Mouse (Mus musculus) thymus, adult 2 months (tissue): Measurements from ENCODE around the gene B230217C12Rik. TPM values are rescaled to one million over a fixed set of nuclear protein-coding genes. Genes with fewer than 3 reads are reported as not detected.

Experiments used
- DNase-seq: peaks from one replicate; pipeline ENCODE4 v3.0.0; 2021
- H3K27ac ChIP-seq: fragments of 200-500 bp; 2 replicates; pipeline ENCODE4 v1.5.1; 2012; ENCODE audit warnings: low read length, control low read depth; ENCODE audit not compliant: control insufficient read depth, insufficient read depth
- H3K27me3 ChIP-seq: fragments of 200-500 bp; 2 replicates; pipeline ENCODE4 v1.6.1; 2012; ENCODE audit warnings: mild to moderate bottlenecking, low read length, moderate library complexity, mixed read lengths; ENCODE audit not compliant: control insufficient read depth, insufficient read depth
- H3K36me3 ChIP-seq: fragments of 200-500 bp; 2 replicates; pipeline ENCODE4 v1.6.1; 2012; ENCODE audit warnings: mild to moderate bottlenecking, low read length, moderate library complexity; ENCODE audit not compliant: control insufficient read depth, insufficient read depth
- H3K4me1 ChIP-seq: fragments of 200-500 bp; replicated peaks from 2 replicates; pipeline ENCODE4 v1.6.1; 2012; ENCODE audit warnings: low read length; ENCODE audit not compliant: control insufficient read depth, insufficient read depth
- H3K4me3 ChIP-seq: fragments of 200-500 bp; 2 replicates; pipeline ENCODE4 v1.5.1; 2012; ENCODE audit warnings: mild to moderate bottlenecking, low read length, control low read depth, moderate library complexity; ENCODE audit not compliant: control insufficient read depth, insufficient read depth
- CTCF ChIP-seq: fragments of 200-500 bp; IDR thresholded peaks from 2 replicates; pipeline ENCODE4 v1.5.1; 2012; ENCODE audit warnings: mild to moderate bottlenecking, control low read depth, low read length, moderate library complexity, borderline replicate concordance; ENCODE audit not compliant: control insufficient read depth, poor library complexity, insufficient read depth; ENCODE audit errors: extremely low read depth
- POLR2A ChIP-seq: fragments of 200-500 bp; IDR thresholded peaks from 2 replicates; pipeline ENCODE4 v1.6.1; 2012; ENCODE audit warnings: mild to moderate bottlenecking, low read length, control low read depth, moderate library complexity; ENCODE audit not compliant: control insufficient read depth, poor library complexity, insufficient read depth; ENCODE audit errors: extremely low read depth
- WGBS: fragments of 180-500 bp; shearing (Covaris S2); methylation state at CpG from one replicate; pipeline ENCODE4 v1.1.7; 2018; 5-methylcytosine and 5-hydroxymethylcytosine counted together
- polyA plus RNA-seq: library from polyadenylated mRNA; depleted of rRNA; stranded (reverse); fragments of >200 nt; gene quantifications from 2 replicates; pipeline ENCODE4 v1.2.3, GENCODE M21; 2012; rRNA removed

B230217C12Rik gene
- polyA plus RNA-seq, 1 experiment = 6.2 TPM

- H3K36me3 ChIP-seq = no peaks in the 10 kb centered on the region
- no peaks in the 10 kb centered on the region for H3K27me3 ChIP-seq
- 97% methylated on average over 4 of the region's 4 CpGs for WGBS
- H3K4me1 ChIP-seq = no peaks in the 10 kb centered on the region; the same call in 1 of the 2 replicates
- TF ChIP-seq CTCF (no peak), POLR2A (no peak)
- H3K27ac ChIP-seq = no peak overlapping the region
- no peak for DNase-seq
- H3K4me3 ChIP-seq = no peak overlapping the region
Measured at GRCm38 (mm10) chr11:97880362-97880761, 39.8 kb downstream of the B230217C12Rik start.

DNA sequence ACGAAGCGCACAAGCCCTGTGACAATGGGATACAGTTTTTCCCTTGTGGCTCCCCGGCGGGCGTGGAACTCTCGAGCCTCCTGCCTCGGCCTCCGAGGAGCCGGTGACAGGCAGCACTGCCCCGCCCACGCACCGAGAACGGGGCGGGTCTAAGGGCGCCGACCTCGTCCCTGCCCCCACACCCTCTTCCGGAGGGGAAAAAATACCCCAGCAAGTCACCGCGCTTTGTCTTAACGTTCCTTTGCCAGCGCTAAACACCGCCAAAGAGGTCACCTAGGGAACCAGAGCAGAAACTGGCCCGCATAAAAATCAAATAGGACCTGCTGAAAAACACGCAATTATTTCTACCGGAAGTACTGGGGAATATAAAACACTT, 43.0 kb downstream of the B230217C12Rik start:
- WGBS = 6% methylated on average over 26 of the region's 26 CpGs
- Histone ChIP-seq H3K27me3 (no peaks in the 10 kb centered on the region), H3K27ac (peak overlapping the region; percentile 78), H3K36me3 (no peaks in the 10 kb centered on the region), H3K4me1 (no peaks in the 10 kb centered on the region; the same call in 1 of the 2 replicates), H3K4me3 (peak overlapping the region; percentile 61)
- peak; percentile 90 for DNase-seq
- TF ChIP-seq POLR2A (no peak; the same call in 1 of the 2 replicates), CTCF (no peak)

- under 1% methylated on average over 37 of the region's 37 CpGs for WGBS
Measured at GRCm38 (mm10) chr11:97883918-97884600, 43.5 kb downstream of the B230217C12Rik start, which contains the start of gene Fbxo47. Gene Fbxo47, minus strand, starts transcription at chr11:97884154.

GRCm38 (mm10) chr11:97884601-97885185, 44.1 kb downstream of the B230217C12Rik start:
- no peak for DNase-seq
- Histone ChIP-seq H3K27ac (no peak overlapping the region; the same call in 1 of the 2 replicates), H3K27me3 (no peaks in the 10 kb centered on the region), H3K36me3 (no peaks in the 10 kb centered on the region), H3K4me3 (peak overlapping the region; percentile 85), H3K4me1 (no peaks in the 10 kb centered on the region; the same call in 1 of the 2 replicates)
- no peak for TF ChIP-seq CTCF
- 38% methylated on average over 7 of the region's 7 CpGs for WGBS

More at GRCm38 (mm10) chr11:97883918-97884600, 43.5 kb downstream of the B230217C12Rik start, which contains the start of gene Fbxo47:
- peak within 1 kb of the TSS; percentile 78 for H3K27ac ChIP-seq
- DNase-seq = peak; percentile 97
- peak within 1 kb of the TSS; percentile 85 for H3K4me3 ChIP-seq
- TF ChIP-seq CTCF (peak; percentile 67), POLR2A (no peak)
- H3K27me3 ChIP-seq = no peaks in the 10 kb centered on the region
- no peaks in the 10 kb centered on the region; the same call in 1 of the 2 replicates for H3K4me1 ChIP-seq
- H3K36me3 ChIP-seq = no peaks in the 10 kb centered on the region

GRCm38 (mm10) chr11:97885296-97885915, 44.8 kb downstream of the B230217C12Rik start:
- DNase-seq = no peak
- WGBS = 98% methylated on average over 2 of the region's 2 CpGs
- TF ChIP-seq CTCF (no peak), POLR2A (no peak)

GRCm38 (mm10) chr11:97891821-97892220, 51.2 kb downstream of the B230217C12Rik start:
- H3K27ac ChIP-seq = no peak overlapping the region
- no peaks in the 10 kb centered on the region for H3K27me3 ChIP-seq
- no peak for DNase-seq
- 87% methylated on average over 5 of the region's 5 CpGs for WGBS
- no peak overlapping the region for H3K4me3 ChIP-seq
- H3K36me3 ChIP-seq = no peaks in the 10 kb centered on the region
- TF ChIP-seq POLR2A = no peak
- no peak for TF ChIP-seq CTCF
- no peaks in the 10 kb centered on the region for H3K4me1 ChIP-seq

More at GRCm38 (mm10) chr11:97885296-97885915, 44.8 kb downstream of the B230217C12Rik start:
- H3K36me3 ChIP-seq = no peaks in the 10 kb centered on the region
- H3K27ac ChIP-seq = no peak overlapping the region
- no peaks in the 10 kb centered on the region; the same call in 1 of the 2 replicates for H3K4me1 ChIP-seq
- no peaks in the 10 kb centered on the region for H3K27me3 ChIP-seq
- no peak overlapping the region for H3K4me3 ChIP-seq

Other genes with a start within 250 kb of the B230217C12Rik start
- gene Epop, start 211.1 kb upstream of the B230217C12Rik start, polyA plus RNA-seq = 5.6 and 8.4 TPM in 2 replicates
- 89.5 and 99.1 TPM in 2 replicates for gene Mllt6, start 177.4 kb upstream of the B230217C12Rik start, polyA plus RNA-seq
- gene Cisd3, start 155.0 kb upstream of the B230217C12Rik start, polyA plus RNA-seq = 24.9 and 25.3 TPM in 2 replicates
- gene Pcgf2, start 140.3 kb upstream of the B230217C12Rik start, polyA plus RNA-seq = 22.6 and 28.2 TPM in 2 replicates
- gene Psmb3, start 137.4 kb upstream of the B230217C12Rik start, polyA plus RNA-seq = 421 and 477 TPM in 2 replicates
- gene Pip4k2b, start 96.1 kb upstream of the B230217C12Rik start, polyA plus RNA-seq = 28.2 and 34.8 TPM in 2 replicates
- 14.9 and 16.6 TPM in 2 replicates for gene Cwc25, start 74.2 kb upstream of the B230217C12Rik start, polyA plus RNA-seq
- gene 1700001P01Rik, start 64.9 kb upstream of the B230217C12Rik start, polyA plus RNA-seq = 0.38 and 0.50 TPM in 2 replicates
- gene Rpl23, start 58.3 kb upstream of the B230217C12Rik start, polyA plus RNA-seq = 140 and 154 TPM in 2 replicates
- 167 and 178 TPM in 2 replicates for gene Lasp1, start 41.8 kb upstream of the B230217C12Rik start, polyA plus RNA-seq
- 0.19 and 0.28 TPM in 2 replicates for gene Fbxo47, start 43.4 kb downstream of the B230217C12Rik start, polyA plus RNA-seq
- 77.5 and 94.1 TPM in 2 replicates for gene Plxdc1, start 145.7 kb downstream of the B230217C12Rik start, polyA plus RNA-seq
- 181 and 217 TPM in 2 replicates for gene Arl5c, start 155.4 kb downstream of the B230217C12Rik start, polyA plus RNA-seq
- 27.1 and 32.9 TPM in 2 replicates for gene Cacnb1, start 182.3 kb downstream of the B230217C12Rik start, polyA plus RNA-seq
- 1,012 and 1,033 TPM in 2 replicates for gene Rpl19, start 185.9 kb downstream of the B230217C12Rik start, polyA plus RNA-seq
- gene Stac2, start 212.7 kb downstream of the B230217C12Rik start, polyA plus RNA-seq = 0.50 and 0.55 TPM in 2 replicates